Mouse (Mus musculus): Measurements from ENCODE around the gene Olfr1024.

GRCm38 (mm10) chr2:85921258-85921657, 16.4 kb upstream of the Olfr1024 start, which contains the start of gene Olfr1026:
- no peak for TF ChIP-seq CTCF (IDR thresholded peaks at IDR 0.05; ENCODE audit: extremely low read depth, insufficient read length, insufficient replicate concordance, low read depth, low read length)
- TF ChIP-seq POLR2A (IDR thresholded peaks at IDR 0.05; ENCODE audit: low read depth, low read length): no peak
